Mouse (Mus musculus) fibroblast of lung, adult 2 months (primary cell): ENCODE results near the gene Gper1.
A peak's percentile ranks its signal among the peaks of the same experiment; 100 is the strongest.

Experiments used
- DNase-seq: peaks from one replicate; pipeline ENCODE4 v3.0.0-alpha.2; 2011; ENCODE audit warnings: low read depth

Gene Gper1

GRCm38 (mm10) chr5:139411665-139412314 lies 11.2 kb upstream of the Gper1 start:
- DNase-seq = no peak

GRCm38 (mm10) chr5:139413545-139413944 lies 9.4 kb upstream of the Gper1 start:
- DNase-seq = no peak

- DNase-seq = no peak
Observed at GRCm38 (mm10) chr5:139415001-139415400, 8.0 kb upstream of the Gper1 start.

GRCm38 (mm10) chr5:139416942-139417341 lies 6.0 kb upstream of the Gper1 start:
- no peak for DNase-seq

- no peak for DNase-seq
Observed at GRCm38 (mm10) chr5:139417480-139417879, 5.5 kb upstream of the Gper1 start.

GRCm38 (mm10) chr5:139418110-139418509 lies 4.8 kb upstream of the Gper1 start:
- no peak for DNase-seq

- DNase-seq = no peak
Observed at GRCm38 (mm10) chr5:139418633-139419032, 4.3 kb upstream of the Gper1 start.

- DNase-seq = no peak
Observed at GRCm38 (mm10) chr5:139425198-139425597, 2.2 kb downstream of the Gper1 start.

GRCm38 (mm10) chr5:139427001-139427400 lies 4.0 kb downstream of the Gper1 start:
- DNase-seq = no peak

- no peak for DNase-seq
Observed at GRCm38 (mm10) chr5:139427989-139428388, 5.0 kb downstream of the Gper1 start.

GRCm38 (mm10) chr5:139429818-139430341 lies 6.9 kb downstream of the Gper1 start:
- no peak for DNase-seq

- no peak for DNase-seq
Observed at GRCm38 (mm10) chr5:139432333-139432732, 9.4 kb downstream of the Gper1 start.

GRCm38 (mm10) chr5:139432747-139433508 lies 10.0 kb downstream of the Gper1 start:
- no peak for DNase-seq

GRCm38 (mm10) chr5:139433842-139434568 lies 11.1 kb downstream of the Gper1 start:
- no peak for DNase-seq

- DNase-seq = peak; percentile 22
Observed at GRCm38 (mm10) chr5:139434940-139435339, 12.0 kb downstream of the Gper1 start.

- no peak for DNase-seq
Observed at GRCm38 (mm10) chr5:139437769-139438168, 14.8 kb downstream of the Gper1 start.

GRCm38 (mm10) chr5:139438440-139438839 lies 15.5 kb downstream of the Gper1 start:
- DNase-seq = no peak

- no peak for DNase-seq
Observed at GRCm38 (mm10) chr5:139440451-139440850, 17.5 kb downstream of the Gper1 start.

- no peak for DNase-seq
Observed at GRCm38 (mm10) chr5:139440926-139441725, 18.2 kb downstream of the Gper1 start.

GRCm38 (mm10) chr5:139441726-139442018 lies 18.7 kb downstream of the Gper1 start:
- DNase-seq = no peak

- peak; percentile 64 for DNase-seq
Observed at GRCm38 (mm10) chr5:139442428-139442827, 19.5 kb downstream of the Gper1 start.

GRCm38 (mm10) chr5:139442962-139443361 lies 20.0 kb downstream of the Gper1 start:
- no peak for DNase-seq
